Mouse (Mus musculus) embryonic facial prominence, embryonic 11.5 days (tissue): ENCODE data around the gene Cdc42ep1. TPM values are rescaled to one million over a fixed set of nuclear protein-coding genes. Genes with fewer than 3 reads are reported as not detected.
"Not testable (repeated sequence)": the region's sequence is repeated elsewhere in the genome, so short reads cannot be mapped to it uniquely, and the experiment has no call there.

Experiments
- ATAC-seq: fragments of 200-750 bp; cut with Nextera tagmentation; replicated peaks from 2 replicates; pipeline ENCODE4 v1.8.0; 2017; ENCODE audit warnings: low read depth; ENCODE audit not compliant: insufficient number of reproducible peaks, low FRiP score, low TSS enrichment
- DNase-seq: peaks from one replicate; pipeline ENCODE4 v3.0.0-alpha.2; 2015; ENCODE audit warnings: low spot score
- H3K27ac ChIP-seq: fragments of 300-500 bp; sonication (generic); replicated peaks from 2 replicates; pipeline ENCODE4 v1.5.1; 2014; ENCODE audit warnings: mild to moderate bottlenecking, low read depth, low read length, control low read depth
- H3K27me3 ChIP-seq: fragments of 300-500 bp; sonication (generic); 2 replicates; pipeline ENCODE4 v1.6.1; 2014; ENCODE audit warnings: mild to moderate bottlenecking, low read length, moderate library complexity, mixed read lengths; ENCODE audit not compliant: control insufficient read depth, insufficient read depth
- H3K36me3 ChIP-seq: fragments of 300-500 bp; sonication (generic); replicated peaks from 2 replicates; pipeline ENCODE4 v1.6.1; 2014; ENCODE audit warnings: low read depth, mild to moderate bottlenecking, low read length, moderate library complexity, mixed read lengths; ENCODE audit not compliant: control insufficient read depth, insufficient read depth
- H3K4me1 ChIP-seq: fragments of 300-500 bp; sonication (generic); 2 replicates; pipeline ENCODE4 v1.6.1; 2014; ENCODE audit warnings: low read length, mixed read lengths; ENCODE audit not compliant: control insufficient read depth, insufficient read depth
- H3K4me2 ChIP-seq: fragments of 300-500 bp; sonication (generic); 2 replicates; pipeline ENCODE4 v1.6.1; 2014; ENCODE audit warnings: low read depth, mild to moderate bottlenecking, control low read depth, low read length, moderate library complexity
- H3K4me3 ChIP-seq: fragments of 300-500 bp; sonication (generic); 2 replicates; pipeline ENCODE4 v1.5.1; 2014; ENCODE audit warnings: low read depth, low read length, control low read depth
- H3K9ac ChIP-seq: fragments of 300-500 bp; sonication (generic); replicated peaks from 2 replicates; pipeline ENCODE4 v1.6.1; 2014; ENCODE audit warnings: mild to moderate bottlenecking, control low read depth, low read length
- H3K9me3 ChIP-seq: fragments of 300-500 bp; sonication (generic); replicated peaks from 2 replicates; pipeline ENCODE4 v1.6.1; 2016; ENCODE audit warnings: mild to moderate bottlenecking, low read length, inconsistent platforms, mixed read lengths; ENCODE audit not compliant: control insufficient read depth
- WGBS: fragments of 180-500 bp; shearing (Covaris S2); extraction: QIAGEN DNeasy Blood & Tissue Kit; methylation state at CpG from one replicate; pipeline ENCODE4 v1.1.7; 2014; 5-methylcytosine and 5-hydroxymethylcytosine counted together
- polyA plus RNA-seq: library from polyadenylated mRNA; unstranded; fragments of >200 nt; fragmentation: Nextera tagmentation; extraction: Ambion mirVana; gene quantifications from 2 replicates; pipeline ENCODE4 v1.2.1, GENCODE M21; 2014

Cdc42ep1 gene
- polyA plus RNA-seq, 1 experiment from 2014 or later = 11.3 TPM

DNA sequence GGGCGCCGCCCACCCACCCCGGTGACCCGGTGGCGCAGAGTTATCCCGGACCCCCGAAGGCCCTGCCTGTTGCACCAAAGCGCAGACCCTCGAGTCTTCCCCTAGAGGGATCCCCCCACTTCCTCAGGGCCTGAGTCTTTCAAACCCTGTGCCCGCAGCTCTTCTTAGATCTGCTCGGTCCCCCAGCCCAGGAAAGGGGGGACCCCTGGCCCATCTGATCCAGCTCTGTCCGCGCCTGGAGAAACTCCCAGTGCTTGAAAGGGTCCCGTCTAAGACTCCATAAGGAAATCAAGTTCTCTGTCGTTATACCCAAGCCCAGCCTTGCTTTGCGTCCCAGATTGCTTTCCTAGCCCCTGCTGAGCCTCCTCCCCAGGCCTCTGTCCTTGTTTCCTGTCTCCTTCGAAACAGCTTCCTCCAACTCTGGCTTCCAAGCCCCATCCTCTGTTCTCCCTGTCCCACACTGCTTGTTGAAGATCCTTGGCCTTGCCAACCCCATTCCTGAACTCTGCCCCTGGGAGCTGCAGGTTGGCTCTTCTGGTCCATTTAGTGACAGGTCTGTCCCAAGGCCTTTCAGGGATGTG, 35.5 kb downstream of the Cdc42ep1 start:
- H3K9me3 ChIP-seq = no peaks in the 10 kb centered on the region
- WGBS = under 1% methylated on average over 17 of the region's 17 CpGs
- no peak; the same call in 1 of the 2 replicates for ATAC-seq
- peak overlapping the region; percentile 87 for H3K9ac ChIP-seq
- DNase-seq = no peak
- peaks cover 4% of the 10 kb centered on the region for H3K4me1 ChIP-seq
- H3K27me3 ChIP-seq = no peaks in the 10 kb centered on the region
- peak overlapping the region; percentile 87 for H3K4me2 ChIP-seq
- peak overlapping the region; percentile 72 for H3K4me3 ChIP-seq
- H3K36me3 ChIP-seq = no peaks in the 10 kb centered on the region; the same call in 1 of the 2 replicates
- peak overlapping the region; percentile 98 for H3K27ac ChIP-seq

DNA sequence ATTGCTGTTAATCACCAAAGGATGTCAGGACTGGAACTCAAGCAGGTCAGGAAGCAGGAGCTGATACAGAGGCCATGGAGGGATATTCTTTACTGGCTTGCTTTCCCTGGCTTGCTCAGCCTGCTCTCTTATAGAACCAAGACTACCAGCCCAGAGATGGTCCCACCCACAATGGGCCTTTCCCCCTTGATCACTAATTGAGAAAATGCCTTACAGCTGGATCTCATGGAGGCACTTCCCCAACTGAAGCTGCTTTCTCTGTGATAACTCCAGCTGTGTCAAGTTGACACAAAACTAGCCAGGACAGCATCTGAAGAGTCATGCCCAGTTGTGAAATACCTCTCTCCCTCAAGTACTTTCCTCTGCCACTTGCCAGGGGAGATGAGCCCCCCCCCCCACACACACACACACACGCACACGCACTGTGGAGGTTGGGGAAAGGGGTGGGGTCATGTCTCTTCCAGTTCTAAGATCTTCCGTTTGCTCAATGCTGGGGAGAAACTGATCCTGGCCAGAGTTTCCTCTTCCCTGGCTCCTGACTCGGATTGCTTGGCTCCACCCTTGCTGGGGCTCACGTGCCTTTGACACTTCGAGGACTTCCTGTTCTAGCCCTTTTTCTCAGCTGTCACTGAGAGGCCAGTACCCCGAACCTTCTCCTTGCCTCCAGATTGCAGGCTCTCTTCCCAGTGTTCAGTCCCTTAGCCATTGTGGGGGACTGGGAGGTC, 36.5 kb downstream of the Cdc42ep1 start:
- not testable (repeated sequence) for ATAC-seq, H3K4me2 ChIP-seq, DNase-seq, H3K4me3 ChIP-seq, H3K4me1 ChIP-seq, H3K27ac ChIP-seq, H3K9me3 ChIP-seq, H3K27me3 ChIP-seq, H3K36me3 ChIP-seq
- H3K9ac ChIP-seq = peak overlapping the region; percentile 25; the same call in 1 of the 2 replicates
- 41% methylated on average over 7 of the region's 7 CpGs for WGBS

DNA sequence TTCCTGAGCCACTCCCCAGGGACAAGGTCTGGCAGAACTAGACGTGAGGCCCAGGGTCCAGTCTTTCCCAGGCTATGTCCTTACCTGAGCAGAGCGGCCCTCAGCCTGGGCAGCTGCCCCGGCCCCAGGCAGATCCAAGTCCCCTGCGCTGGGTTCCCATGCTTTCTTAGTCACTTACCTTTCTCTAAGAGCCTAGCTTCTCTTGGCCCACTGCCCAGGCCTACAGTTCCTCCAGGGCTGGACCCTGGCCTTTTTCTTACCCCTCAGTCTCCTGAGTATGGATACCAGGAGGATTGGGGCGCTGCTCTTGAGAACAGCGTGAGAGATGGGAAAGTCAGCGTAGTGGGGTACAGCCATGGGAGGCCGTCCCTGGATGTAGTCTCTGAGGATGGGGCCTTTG, 38.0 kb downstream of the Cdc42ep1 start:
- Histone ChIP-seq H3K36me3 (peaks cover 4% of the 10 kb centered on the region), H3K4me1 (peaks cover 4% of the 10 kb centered on the region), H3K4me3 (no peak overlapping the region), H3K9me3 (no peaks in the 10 kb centered on the region), H3K9ac (no peak overlapping the region), H3K27me3 (no peaks in the 10 kb centered on the region), H3K4me2 (no peak overlapping the region), H3K27ac (no peak overlapping the region)
- no peak for ATAC-seq
- WGBS = 94% methylated on average over 8 of the region's 8 CpGs
- DNase-seq = no peak

- WGBS = 92% methylated on average over 3 of the region's 3 CpGs
- Histone ChIP-seq H3K9ac (no peak overlapping the region), H3K9me3 (no peaks in the 10 kb centered on the region), H3K36me3 (peaks cover 8% of the 10 kb centered on the region), H3K4me1 (peaks cover 4% of the 10 kb centered on the region), H3K4me3 (no peak overlapping the region), H3K4me2 (no peak overlapping the region), H3K27ac (no peak overlapping the region), H3K27me3 (no peaks in the 10 kb centered on the region)
- DNase-seq (no peak), ATAC-seq (no peak)
These were observed 39.4 kb downstream of the Cdc42ep1 start for GRCm38 (mm10) chr15:78881828-78882227.

DNA sequence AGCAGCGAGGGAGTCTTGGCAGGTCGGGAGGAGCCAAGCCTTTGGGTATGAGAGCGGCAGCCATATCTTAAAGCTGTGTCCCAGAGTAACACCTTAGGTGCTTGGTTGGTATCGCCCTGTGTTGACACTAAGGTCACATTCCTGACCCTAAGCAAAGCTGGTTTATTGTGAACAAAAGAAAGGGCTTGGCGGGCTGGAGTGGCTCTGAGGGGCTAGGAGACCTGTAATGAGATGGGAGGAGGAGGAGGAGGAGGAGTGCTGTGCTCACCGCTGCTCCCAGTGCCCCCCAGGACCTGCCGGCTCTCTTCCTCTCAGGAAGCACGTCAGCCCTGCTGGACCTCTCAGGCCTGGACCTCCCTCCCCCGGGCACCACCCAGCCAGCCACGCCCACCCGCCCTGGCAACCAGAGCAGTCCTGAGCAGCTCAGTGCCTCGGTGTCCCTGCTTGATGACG, 47.0 kb downstream of the Cdc42ep1 start:
- no peak overlapping the region for H3K9ac ChIP-seq
- 23% methylated on average over 13 of the region's 13 CpGs for WGBS
- H3K27ac ChIP-seq = no peak overlapping the region

DNA sequence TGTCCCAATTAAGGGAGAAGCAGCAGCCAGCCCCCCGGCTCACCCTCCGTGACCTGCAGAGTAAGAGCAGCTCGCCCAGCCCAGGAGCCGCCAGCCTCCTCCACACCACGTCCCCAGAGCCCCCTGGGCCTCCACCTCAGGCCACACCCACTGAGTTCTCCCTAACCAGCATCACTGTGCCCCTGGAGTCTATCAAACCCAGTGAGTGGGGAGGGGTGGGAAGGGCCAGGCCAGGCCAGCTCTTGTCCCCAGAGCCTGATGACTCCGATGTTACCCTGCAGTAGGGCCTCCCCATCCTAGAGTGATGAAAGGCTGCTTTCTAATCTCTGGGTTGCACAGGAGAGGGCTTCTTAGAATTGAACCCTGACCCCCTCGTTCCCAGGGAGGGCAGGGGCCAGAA, 50.0 kb downstream of the Cdc42ep1 start:
- Histone ChIP-seq H3K4me3 (no peak overlapping the region), H3K36me3 (no peaks in the 10 kb centered on the region; the same call in none of the 2 replicates), H3K27ac (no peak overlapping the region), H3K9me3 (no peaks in the 10 kb centered on the region), H3K27me3 (no peaks in the 10 kb centered on the region), H3K4me1 (no peaks in the 10 kb centered on the region; the same call in 1 of the 2 replicates), H3K9ac (no peak overlapping the region), H3K4me2 (no peak overlapping the region)
- WGBS = 65% methylated on average over 7 of the region's 7 CpGs
- ATAC-seq (no peak), DNase-seq (no peak)

More for the DNA sequence above, 47.0 kb downstream of the Cdc42ep1 start:
- Histone ChIP-seq H3K36me3 (peaks cover 4% of the 10 kb centered on the region), H3K27me3 (no peaks in the 10 kb centered on the region), H3K4me3 (no peak overlapping the region), H3K9me3 (no peaks in the 10 kb centered on the region), H3K4me2 (no peak overlapping the region), H3K4me1 (no peaks in the 10 kb centered on the region; the same call in 1 of the 2 replicates)
- ATAC-seq (no peak), DNase-seq (no peak)

- H3K4me2 ChIP-seq = no peak overlapping the region
- H3K27me3 ChIP-seq = no peaks in the 10 kb centered on the region
- H3K4me3 ChIP-seq = no peak overlapping the region
- H3K27ac ChIP-seq = no peak overlapping the region
- WGBS = 80% methylated on average over 13 of the region's 13 CpGs
- H3K9ac ChIP-seq = no peak overlapping the region
- no peak for ATAC-seq
- no peaks in the 10 kb centered on the region for H3K9me3 ChIP-seq
- no peaks in the 10 kb centered on the region; the same call in none of the 2 replicates for H3K36me3 ChIP-seq
- no peak for DNase-seq
- no peaks in the 10 kb centered on the region; the same call in 1 of the 2 replicates for H3K4me1 ChIP-seq
These were observed 52.3 kb downstream of the Cdc42ep1 start for GRCm38 (mm10) chr15:78894726-78895125.

GRCm38 (mm10) chr15:78895741-78896140, 53.3 kb downstream of the Cdc42ep1 start:
- no peaks in the 10 kb centered on the region for H3K27me3 ChIP-seq
- no peak for ATAC-seq
- no peaks in the 10 kb centered on the region; the same call in 1 of the 2 replicates for H3K4me1 ChIP-seq
- no peak overlapping the region for H3K4me2 ChIP-seq
- H3K4me3 ChIP-seq = no peak overlapping the region
- no peaks in the 10 kb centered on the region; the same call in none of the 2 replicates for H3K36me3 ChIP-seq
- H3K9ac ChIP-seq = no peak overlapping the region
- 89% methylated on average over 2 of the region's 2 CpGs for WGBS
- no peak for DNase-seq
- H3K9me3 ChIP-seq = no peaks in the 10 kb centered on the region
- H3K27ac ChIP-seq = no peak overlapping the region
